ENCODE assay signal across 8 mouse cellular contexts in the genomic region with DNA sequence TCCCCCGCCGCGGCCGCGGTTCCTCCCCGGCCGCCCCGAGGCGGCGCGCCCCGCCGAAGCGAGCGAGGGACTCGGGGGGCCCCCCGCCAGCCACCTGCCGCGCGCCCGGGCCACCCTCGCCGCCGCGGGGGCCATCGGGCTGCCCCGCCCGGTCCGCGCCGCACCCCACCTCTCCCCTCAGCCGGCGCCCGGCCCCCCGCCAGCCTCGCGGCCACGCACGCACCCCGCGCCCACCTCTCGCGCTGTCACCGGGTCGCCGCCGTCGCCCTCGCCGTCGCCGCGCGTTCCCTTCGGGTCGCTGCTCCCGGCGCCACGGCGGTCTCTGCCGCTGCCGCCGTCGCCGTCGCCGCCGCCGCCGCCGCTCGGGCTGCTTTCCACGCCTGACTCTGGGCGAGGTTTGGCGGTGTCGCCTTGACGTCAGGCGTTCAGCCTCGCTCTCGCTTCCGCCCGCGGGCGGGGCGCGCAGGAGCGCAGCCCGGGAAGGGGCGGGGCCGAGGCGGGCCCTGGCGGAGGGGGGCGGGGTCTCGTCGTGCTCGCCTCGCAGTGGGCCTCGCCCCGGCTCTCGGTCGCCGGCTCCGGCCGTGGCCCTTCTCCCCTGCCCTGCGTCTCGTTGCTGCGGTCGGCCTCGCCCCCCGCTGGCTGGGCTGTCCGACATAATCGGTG. TPM values are rescaled to one million over a fixed set of nuclear protein-coding genes. Genes with fewer than 3 reads are reported as not detected.
DNase-seq lines count a peak whose midpoint lies in the region; ATAC-seq lines count a peak whose summit lies in the region.

TSS of gene Rap1b (minus strand) at position 439 of the 663 bp plus-strand sequence.

- no peaks in the 10 kb centered on the region for H3K27me3 ChIP-seq in hindbrain, embryonic 11.5 days (ENCODE audit: control insufficient read depth, insufficient read depth, low read length)

- H3K9me3 ChIP-seq in hindbrain, embryonic 11.5 days (ENCODE audit: control insufficient read depth, low read length) = no peaks in the 10 kb centered on the region

- H3K4me1 ChIP-seq in hindbrain, embryonic 11.5 days (replicated peaks; ENCODE audit: control insufficient read depth, insufficient read depth, low read length) = peaks cover 4% of the 10 kb centered on the region; the same call in 1 of the 2 replicates

- peak; percentile 97 for ATAC-seq in hindbrain, embryonic 11.5 days (ENCODE audit: low FRiP score)

- peak within 1 kb of the TSS; percentile 67 for H3K4me2 ChIP-seq in hindbrain, embryonic 11.5 days (replicated peaks; ENCODE audit: low read depth, low read length)

- no peaks in the 10 kb centered on the region for H3K36me3 ChIP-seq in hindbrain, embryonic 11.5 days (ENCODE audit: control insufficient read depth, insufficient read depth, low read length)

- H3K9ac ChIP-seq in hindbrain, embryonic 11.5 days (ENCODE audit: low read depth, low read length) = peak within 1 kb of the TSS; percentile 94

- DNase-seq in MN1 (ENCODE audit: low spot score) = peak; percentile 100
- DNase-seq in cerebellum, adult 9-10 months = peak; percentile 93
- DNase-seq in frontal cortex, adult 2 months (ENCODE audit: extremely low spot score in 1 of 2, low spot score in 1 of 2) = peak; percentile 83 to 95
- peak; percentile 97 for DNase-seq in hindbrain, embryonic 11.5 days (ENCODE audit: low spot score)
- DNase-seq in layer of hippocampus, postnatal 10 days (ENCODE audit: low spot score in 2 of 2) = peak; percentile 96 to 98
- DNase-seq in lung, postnatal 10 days = peak; percentile 98
- DNase-seq in ovary, postnatal 36 days (ENCODE audit: low spot score) = peak; percentile 99
- peak; percentile 98 for DNase-seq in thymus, postnatal 25 days

- H3K27ac ChIP-seq in hindbrain, embryonic 11.5 days (ENCODE audit: low read depth, low read length) = peak within 1 kb of the TSS; percentile 99

- H3K4me3 ChIP-seq in hindbrain, embryonic 11.5 days (ENCODE audit: low read depth, low read length) = peak within 1 kb of the TSS; percentile 87

- under 1% methylated on average over 57 of the region's 112 CpGs for WGBS in hindbrain, embryonic 11.5 days

RNA-seq across cellular contexts. Expression of gene Rap1b, which starts in this region (rescaled TPM):
- polyA plus RNA-seq in frontal cortex, adult 2 months (2012; rRNA removed) = 68.3 and 70.7 TPM in 2 replicates
- polyA plus RNA-seq in hindbrain, embryonic 11.5 days (2014; fragmentation: Nextera tagmentation; extraction: Ambion mirVana) = 176 and 181 TPM in 2 replicates
- 10 to 100 TPM; 97.5 to 99.8 TPM for total RNA-seq in layer of hippocampus, postnatal 10 days (2021)

Comparison
In these comparisons a context has a peak if more than half of its experiments do, and no peak if none do; other contexts are left out.
1. Peak in every context shown above with its lines: DNase-seq, ATAC-seq, H3K4me3 ChIP-seq and H3K27ac ChIP-seq.